Mouse (Mus musculus): ENCODE results near the gene St5.
A peak's percentile ranks its signal among the peaks of the same experiment; 100 is the strongest.

The St5 gene

DNA sequence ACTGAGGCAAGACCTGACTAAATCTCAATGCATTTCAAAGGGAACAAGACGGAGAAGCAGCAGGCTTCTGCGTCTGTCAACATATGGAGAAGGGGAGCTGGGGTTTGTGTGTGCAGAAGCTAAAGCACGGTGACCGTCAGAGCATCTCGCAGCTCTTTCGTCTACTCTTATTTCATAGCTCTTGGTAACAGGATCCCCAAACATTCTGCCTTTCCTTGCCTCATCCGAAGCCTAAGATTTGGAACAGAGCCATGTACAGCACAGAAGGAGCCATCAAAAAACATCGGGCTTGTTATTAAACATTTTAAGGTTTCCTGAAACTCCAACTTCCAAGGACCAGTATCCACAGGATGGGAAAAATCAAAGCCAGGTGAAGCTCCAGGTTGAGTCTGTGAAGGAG lies 62.3 kb downstream of the St5 start:
- no peak for DNase-seq (ENCODE audit: low spot score in 2 of 2)

DNA sequence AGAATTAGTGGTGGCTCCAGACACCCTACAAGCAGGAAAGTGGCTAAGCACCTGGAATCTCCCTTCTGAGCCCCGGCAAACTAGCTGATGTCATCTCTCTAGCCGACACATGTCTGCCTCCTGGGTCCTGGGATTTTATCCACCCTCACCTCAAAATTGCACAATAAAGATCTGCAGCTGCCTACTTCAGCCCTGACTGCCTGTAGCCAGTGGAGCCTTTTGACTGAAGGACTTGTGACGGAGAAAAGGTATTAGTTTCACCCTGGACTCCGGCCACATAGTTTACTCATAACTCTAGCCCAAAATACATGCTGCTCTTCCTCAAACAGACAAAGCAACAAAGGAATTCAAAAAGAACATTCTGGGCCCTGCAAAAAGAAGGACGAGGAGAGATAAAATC lies 66.0 kb downstream of the St5 start:
- DNase-seq (ENCODE audit: low spot score in 2 of 2), result no peak

DNA sequence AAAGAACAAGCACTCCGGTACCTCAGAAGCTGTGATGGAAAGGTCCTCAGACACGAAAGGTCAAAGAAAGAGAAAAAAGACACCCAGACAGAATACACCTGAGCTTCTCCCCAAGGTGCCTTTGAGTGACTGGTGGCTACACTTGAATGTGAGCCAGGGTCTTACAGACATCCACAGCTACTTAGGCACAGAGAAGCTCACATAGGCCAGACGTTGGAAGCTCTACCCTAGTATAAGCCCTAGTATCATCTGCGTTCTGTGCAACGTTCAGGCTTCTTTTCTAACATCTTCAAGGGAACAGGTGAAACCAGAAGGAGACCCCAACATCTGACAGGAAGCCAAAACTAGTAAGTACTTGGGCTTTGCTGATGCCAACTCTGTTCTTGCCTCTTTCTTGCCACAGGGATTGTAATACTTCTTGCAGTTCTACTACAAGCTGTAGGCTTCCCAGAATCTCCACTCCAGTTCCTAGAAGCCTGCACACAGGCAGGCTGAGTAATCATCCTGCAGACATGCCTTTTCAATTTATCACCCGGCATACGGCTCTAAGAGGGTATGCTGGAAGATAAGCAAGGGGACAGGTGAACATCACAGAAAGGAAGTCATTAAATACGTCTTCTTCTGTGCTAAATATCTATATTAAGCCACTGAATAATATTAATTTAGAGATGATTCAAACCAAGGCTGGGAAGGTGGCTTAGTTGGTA lies 67.2 kb downstream of the St5 start:
- no peak for DNase-seq (ENCODE audit: low spot score in 2 of 2)

DNA sequence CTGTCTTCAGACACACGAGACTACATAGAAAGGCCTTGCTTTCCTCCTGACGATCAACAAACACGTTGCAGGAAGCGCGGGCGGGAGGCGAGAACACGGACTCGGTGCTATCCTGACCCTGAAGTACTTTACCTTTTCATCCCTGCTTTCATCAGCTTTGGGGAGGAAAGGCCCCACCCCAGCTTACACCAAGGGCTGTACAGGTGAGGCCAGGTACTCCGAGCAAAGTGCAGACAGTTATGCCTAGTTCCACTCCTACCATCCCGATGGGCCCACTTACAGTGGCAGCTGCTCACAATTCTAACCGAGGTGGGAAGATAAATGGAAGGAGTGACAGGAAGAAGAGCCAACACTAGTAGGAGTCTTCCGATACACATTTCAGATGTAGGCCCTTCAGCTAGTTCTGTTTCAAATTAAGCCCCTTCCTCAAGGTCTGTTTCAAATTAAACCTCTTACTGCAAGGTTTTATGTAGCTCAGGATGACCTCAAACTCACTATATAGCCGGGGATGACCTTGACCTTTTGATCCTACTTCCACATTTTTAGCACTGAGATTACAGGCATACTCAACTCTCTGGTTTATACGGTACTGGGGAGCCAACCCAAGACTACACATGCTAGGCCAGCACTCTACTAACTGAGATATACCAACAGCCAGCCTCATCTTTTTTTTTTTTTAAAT lies 69.9 kb downstream of the St5 start:
- DNase-seq (ENCODE audit: low spot score in 2 of 2), result no peak

DNA sequence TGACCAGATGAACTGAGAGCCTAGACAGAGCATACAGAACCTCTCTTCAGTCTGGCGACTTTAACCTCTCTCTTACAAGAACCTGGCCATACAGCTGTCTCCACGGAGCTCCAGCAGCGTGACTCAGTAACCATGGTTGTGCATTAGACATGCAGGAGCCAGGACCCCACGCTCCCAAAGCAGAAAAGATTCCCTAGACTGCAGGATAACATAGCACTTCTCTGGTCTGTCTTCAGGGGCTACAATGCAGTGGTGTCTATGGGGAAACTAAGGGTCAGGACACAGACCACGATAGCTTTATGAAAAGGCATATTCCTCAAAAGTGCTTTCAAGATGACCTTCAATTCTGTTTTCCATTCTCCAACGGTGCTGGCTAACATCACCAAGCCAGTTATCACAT lies 72.1 kb downstream of the St5 start:
- DNase-seq (ENCODE audit: low spot score in 2 of 2), result no peak

DNA sequence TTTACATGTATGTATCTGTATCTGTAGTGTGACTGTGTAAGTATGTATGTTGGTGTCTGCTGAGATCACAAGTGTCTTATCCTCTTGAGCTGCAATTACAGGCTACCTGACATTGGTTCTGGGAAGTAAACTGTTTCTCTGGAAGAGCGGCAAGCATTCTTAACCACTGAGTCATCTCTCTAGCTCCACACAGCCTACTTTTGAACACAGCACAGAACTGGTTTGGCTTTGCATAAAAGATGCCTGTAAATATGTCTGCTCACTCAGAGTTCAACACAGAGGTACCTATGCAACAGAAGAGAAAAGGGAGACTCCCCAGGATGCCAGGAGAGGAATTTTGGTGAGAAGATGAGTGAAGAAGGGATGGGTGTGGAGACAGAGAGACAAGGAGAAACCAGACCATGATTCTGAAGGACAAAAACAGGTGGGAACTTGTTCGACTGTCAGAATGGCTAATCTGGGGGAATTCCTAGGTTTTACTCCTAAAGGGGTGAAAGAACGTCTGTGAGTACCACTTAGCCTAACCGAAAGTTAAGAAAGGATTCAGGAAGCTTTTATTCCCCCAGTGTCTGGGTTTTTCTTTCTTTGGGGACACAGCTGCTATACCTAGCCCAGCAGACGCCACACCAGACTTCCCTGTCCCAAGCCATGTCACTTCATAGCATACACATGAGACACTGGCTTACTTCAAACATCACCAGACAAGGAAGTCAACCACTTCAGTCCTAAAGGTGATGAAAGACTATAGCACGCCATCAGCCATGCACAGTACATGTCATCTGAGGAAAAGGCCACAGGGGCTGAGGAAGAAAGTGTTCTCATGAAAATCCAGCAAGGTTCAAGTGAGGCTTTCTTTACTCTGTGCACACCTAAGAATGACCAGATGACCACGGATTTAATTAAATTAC lies 73.3 kb downstream of the St5 start:
- no peak for DNase-seq (ENCODE audit: low spot score in 2 of 2)

DNA sequence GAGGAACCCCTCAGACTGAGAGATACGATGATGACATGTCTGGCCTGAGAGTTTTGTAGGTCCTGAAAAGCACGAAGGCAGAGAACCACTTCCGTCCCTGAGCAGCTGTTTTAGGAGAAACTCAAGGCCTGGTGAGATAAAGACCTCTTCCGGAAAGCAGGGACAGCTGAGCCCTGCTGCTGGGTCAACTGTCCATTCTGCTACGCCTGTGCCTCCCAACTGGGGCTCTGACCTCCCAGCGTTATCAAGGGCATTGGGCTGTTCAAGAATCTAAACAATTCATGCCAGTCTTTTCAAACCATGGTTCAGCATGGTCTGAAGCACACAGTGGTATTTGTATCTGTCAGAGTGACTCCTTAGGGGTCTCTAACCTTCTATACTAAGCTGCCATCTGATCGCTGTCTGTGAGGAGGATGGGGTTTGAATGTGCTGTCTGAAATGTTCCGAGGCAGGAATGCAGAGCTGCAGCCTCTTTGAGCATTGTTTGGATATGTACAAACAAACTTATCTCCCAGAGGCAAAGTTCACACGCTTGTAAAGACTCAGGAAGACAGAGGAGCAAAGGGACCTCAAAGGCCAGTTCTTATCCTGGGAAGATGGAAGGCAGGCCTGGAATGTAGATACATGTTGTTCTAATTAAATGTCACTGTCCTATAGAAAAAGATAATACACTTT lies 74.3 kb downstream of the St5 start:
- no peak for DNase-seq (ENCODE audit: low spot score in 2 of 2)

DNA sequence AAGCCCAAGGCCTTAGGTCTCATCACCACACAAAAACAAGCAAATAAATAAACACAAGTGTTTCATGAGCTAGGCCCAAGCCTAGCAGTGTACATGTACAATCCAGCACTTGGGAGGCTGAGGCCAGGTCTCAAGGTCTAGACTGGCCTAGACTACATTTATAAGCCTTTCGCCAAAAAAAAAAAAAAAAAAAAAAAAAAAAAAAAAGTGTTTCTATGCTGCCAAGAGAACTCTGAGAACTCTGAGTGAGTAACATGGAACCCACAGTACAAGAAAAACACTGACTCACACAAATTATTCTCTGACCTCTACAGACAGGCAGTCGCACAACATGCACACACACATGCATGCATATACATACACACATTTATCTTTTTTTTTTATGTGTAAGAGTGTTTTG lies 75.6 kb downstream of the St5 start:
- no peak for DNase-seq (ENCODE audit: low spot score in 2 of 2)

DNA sequence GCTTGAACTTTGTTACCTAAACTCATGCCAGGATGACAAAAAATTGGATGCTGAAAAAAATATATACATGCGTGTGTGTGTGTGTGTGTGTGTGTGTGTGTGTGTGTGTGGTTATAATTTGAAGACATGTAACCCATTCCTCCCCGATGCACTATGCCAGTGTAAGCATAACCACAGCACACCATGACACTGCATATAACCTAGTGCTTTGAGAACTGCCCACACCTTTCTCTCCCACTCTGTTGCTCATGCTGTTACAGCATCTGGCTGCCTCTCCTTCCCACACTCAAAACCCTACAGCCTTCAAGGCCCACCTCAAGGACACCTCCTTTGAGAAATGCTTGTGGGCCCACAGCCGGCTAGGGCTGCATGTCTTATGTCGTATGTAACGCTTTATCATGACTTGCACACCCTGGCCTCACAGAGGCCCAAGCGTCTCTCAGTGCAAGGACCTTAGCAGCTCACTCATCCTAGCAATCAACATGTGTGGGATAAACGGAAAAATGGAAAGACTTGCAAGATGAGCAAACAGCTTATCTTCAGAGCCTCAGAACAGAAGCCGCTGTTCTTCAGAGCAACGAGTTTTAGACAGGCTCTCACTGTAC lies 81.1 kb downstream of the St5 start:
- DNase-seq (ENCODE audit: low spot score in 2 of 2), result no peak

DNA sequence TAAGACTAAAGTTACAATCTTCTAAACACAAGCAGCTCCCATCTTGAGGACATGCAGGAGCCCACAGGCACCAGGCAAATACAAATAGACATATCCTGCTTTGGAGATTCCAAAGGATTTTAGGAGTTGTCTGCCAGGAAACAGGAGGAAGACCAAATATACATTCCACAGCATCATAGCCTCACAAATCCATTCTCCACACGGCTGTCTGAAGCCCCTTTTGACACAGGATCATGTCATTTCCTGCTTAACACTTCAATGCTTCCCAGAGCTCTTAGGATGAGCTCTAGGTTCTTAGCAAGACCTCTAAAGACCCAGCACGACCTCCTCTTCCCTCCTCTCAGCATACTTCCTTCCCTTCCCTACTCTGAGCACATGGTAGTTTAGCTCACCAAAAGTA lies 82.4 kb downstream of the St5 start:
- no peak for DNase-seq (ENCODE audit: low spot score in 2 of 2)

DNA sequence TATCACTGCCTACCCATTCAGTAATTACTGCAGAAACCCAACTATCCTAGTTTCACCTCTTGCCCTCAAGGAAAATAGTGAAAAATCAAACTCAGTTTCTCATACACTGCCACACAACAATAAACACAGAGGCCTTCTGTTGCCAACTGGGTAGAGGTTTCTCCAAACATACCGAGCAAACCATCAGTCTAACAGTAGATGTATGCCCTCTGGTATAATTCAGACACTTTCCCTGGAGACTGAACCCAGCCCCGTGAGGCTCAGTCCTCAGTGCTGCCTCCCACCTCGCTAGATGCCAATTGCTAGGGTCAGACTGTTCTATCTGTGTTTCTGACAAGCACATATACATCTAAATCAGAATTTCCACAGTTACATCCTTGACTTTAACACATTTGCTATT lies 83.1 kb downstream of the St5 start:
- no peak for DNase-seq (ENCODE audit: low spot score in 2 of 2)

DNA sequence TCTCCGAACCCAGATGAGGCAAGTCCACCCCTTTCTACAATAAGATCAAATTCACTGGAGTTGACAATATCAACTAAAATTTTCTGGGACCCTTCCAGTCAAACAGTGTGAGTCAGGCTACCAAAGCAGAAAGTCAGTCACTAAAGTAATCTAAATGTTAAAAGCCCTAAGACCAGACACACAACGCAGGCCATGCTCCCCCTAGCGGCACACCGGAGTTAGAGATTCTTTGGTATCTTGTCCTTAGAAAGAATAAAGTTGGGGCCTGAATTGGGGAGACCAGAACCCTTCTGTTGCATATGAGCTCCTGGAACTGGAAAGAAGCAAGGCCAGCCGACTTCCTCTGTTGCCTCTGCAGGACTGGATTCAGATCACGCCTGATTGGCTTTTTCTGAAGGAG lies 84.7 kb downstream of the St5 start:
- peak; percentile 29 to 54 for DNase-seq (ENCODE audit: low spot score in 2 of 2)

DNA sequence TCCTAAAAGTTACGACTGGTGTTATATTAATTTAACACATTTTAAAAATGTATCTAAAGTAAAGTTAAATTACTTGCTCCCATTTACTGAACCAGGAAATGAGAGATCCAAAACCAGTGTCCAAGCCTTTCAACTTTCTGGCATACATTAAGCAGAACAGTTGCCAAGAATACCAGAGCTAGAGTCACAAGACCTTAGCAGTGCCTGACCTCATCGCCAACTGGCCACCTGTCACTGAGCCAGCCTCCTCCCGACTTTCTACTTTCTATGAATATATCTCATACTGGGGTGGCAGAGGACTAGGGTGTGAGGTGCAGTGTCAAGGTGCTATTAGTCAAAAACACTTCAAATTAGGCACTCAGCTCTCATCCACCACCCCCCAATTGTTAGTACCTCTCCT lies 85.6 kb downstream of the St5 start:
- DNase-seq (ENCODE audit: low spot score in 2 of 2), result no peak

DNA sequence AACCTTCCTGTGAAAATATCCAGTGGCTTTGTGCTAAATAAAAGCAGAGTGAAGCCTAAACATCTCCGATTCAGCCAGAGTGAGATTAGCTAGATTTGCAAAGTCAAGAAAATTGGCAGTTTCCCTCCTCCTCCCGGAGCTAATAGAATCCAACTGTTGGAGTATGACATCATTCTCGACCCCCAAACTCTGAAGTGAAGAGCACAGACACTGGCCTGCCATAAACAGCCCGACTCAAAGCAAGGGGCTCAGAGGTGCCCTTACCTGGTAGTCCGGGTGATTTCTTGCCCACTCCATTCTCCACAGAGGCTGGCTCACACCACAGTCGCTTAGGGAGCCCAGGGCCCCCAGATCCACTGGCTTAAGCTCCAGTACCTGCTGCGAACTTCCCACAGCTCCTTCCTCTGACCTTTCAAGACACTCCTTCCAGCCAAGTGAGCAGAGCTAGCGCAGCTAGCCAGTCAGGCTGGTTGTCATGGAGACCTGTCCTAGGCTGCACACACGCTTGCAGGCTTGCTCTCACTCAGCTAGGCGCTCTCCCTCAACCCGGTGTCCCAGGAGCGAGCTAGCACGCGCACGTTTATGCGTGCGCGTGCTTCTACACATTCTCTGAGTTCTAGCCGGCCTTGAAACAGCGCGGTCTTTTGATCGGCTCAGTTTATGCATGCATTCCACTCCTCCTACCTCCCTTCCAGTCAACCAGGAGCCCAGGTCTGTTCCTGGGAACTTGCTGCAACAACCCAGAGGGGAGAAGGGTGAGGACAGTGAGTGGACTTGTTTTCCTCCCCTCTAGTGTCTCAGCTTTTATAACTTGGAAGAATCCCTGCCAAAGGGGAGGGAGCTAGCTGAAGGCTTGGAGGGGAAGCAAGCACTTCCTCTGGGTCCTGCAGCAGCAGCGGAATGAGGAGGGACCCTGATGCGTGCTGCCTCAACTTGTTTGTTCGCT lies 87.1 kb downstream of the St5 start:
- DNase-seq (ENCODE audit: low spot score in 2 of 2), result peak; percentile 47 to 61

DNA sequence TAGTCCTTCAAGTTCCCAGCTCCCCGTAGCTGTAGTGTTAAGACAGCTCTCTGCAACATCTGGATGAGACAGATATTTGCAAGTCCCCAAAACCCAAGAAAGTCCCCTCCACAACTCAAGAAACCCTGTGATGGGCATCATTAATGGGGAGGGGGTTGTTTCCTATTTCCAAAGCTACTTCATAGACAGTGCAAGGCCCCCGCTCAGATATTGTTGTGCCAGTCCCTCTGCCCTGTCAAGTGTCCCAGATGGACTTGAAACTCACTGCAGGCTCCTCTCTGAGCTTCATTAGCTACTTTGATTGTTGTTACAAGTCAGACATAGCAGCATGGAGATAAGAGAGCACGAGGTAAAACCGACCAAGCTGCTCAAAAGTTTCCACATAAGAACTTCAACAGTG lies 87.8 kb downstream of the St5 start:
- no peak for DNase-seq (ENCODE audit: low spot score in 2 of 2)

DNA sequence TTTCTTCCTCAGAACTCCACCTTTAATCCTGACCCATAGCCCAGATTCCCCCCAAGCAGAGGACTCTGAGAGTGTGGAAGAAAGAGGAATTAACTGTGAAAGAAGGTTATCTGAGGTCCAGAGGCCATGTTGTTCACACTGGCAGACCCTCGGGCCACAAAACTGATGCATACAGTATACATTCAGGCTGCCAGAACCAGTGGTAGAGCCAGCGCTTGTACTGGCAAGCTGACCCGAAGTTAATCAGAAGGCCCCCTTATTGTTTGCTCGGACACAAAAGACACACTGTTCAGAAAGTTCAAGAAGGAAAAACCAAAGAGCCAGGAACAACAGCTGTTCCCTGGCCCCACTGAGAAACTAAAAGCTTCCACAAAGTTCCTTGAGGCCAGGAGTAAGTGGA lies 88.5 kb downstream of the St5 start:
- no peak for DNase-seq (ENCODE audit: low spot score in 2 of 2)

DNA sequence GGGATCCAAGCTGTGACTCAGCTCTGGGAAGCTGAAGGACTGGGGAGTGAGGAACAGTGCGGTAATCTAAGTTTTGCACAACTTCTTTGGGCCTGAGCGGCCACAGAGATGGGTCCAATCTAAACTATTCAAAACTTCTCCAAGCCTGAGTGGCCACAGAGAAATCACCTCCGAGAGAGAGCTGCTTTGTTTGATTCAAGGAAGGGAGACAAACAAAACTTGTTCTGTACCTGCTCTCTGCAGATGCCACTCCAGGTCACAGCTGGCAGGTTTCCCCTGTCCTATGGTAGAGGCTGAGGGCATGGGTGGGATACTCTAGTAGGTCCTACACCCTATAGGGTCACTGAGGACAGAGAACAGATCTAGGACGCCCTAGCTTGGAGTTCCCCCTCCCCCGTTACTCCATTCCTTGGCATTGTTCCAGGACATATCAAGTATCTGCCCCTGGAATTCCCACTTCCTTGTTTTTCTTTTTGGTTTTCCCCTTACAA lies 89.8 kb downstream of the St5 start:
- no peak for DNase-seq (ENCODE audit: low spot score in 2 of 2)

DNA sequence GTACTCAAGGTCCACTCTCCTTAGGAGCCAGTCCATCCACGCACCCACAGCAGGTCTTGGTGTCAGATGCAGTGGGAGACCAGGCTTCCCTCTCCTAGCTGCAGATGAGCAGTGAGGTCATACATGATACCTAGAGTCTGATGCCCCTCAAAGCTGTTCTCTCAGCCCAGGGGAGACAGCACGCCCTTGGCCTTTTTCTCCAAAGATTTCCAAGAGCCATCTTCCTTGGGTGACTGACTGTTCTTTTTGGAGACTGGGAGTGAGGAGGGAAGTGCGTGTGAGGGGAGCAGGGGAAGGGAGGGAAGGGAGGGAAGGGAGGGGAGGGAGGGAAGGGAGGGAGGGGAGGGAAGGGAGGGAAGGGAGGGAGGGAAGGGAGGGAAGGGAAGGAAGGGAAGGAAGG lies 90.4 kb downstream of the St5 start:
- no peak for DNase-seq (ENCODE audit: low spot score in 2 of 2)

DNA sequence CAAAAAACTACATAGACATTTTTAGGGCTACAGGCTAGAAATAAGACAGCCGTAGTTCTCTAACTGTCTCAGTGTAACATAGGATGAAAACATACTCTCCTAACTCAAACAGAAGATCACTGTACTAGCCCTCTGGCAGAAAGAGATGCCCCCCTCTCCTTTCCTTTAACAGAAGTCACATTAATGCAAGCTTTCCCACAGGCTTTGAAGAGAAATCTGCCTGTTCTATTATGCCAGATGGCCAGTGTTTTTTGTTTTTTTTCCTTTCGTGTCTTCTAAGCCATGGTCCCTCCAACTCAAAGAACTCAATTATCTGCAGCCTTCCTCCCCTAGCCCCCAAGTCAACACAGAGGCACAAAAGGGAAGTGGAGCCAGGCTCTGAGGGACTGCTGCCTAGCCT lies 90.9 kb downstream of the St5 start:
- no peak for DNase-seq (ENCODE audit: low spot score in 2 of 2)

DNA sequence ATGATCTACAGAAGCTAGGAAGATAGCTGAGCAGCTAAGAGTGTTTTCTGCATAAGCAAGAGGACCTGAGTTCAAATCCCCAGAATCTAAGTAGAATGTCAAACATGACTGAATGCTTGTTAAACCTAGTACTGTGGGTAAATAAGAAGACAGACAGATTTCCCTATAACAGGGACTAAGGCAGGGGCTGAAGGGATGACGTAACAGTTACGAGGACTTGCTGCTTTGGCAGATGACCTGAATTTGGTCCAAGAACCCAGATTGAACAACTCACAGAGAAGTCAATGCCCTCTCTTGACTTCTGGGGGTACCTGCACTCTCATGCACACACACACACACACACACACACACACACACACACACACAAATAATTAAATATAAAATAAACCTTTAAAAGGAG lies 93.1 kb downstream of the St5 start:
- no peak for DNase-seq (ENCODE audit: low spot score in 2 of 2)

Measured in frontal cortex, postnatal 14 days (tissue).